Mouse (Mus musculus) neural tube, embryonic 11.5 days (tissue): Measurements from ENCODE around the gene Zfp747. TPM values are rescaled to one million over a fixed set of nuclear protein-coding genes. Genes with fewer than 3 reads are reported as not detected.
"Not testable (repeated sequence)": the region's sequence is repeated elsewhere in the genome, so short reads cannot be mapped to it uniquely, and the experiment has no call there.

Experiments used
- ATAC-seq: fragments of 200-750 bp; cut with Nextera tagmentation; 2 replicates; pipeline ENCODE4 v1.8.0; 2017; ENCODE audit warnings: moderate number of reproducible peaks, mild to moderate bottlenecking, moderate TSS enrichment, moderate library complexity; ENCODE audit not compliant: insufficient read depth, low FRiP score, low TSS enrichment
- DNase-seq: peaks from one replicate; pipeline ENCODE4 v3.0.0-alpha.2; 2015; ENCODE audit warnings: low spot score
- H3K27ac ChIP-seq: fragments of 300-500 bp; sonication (generic); 2 replicates; pipeline ENCODE4 v1.5.1; 2014; ENCODE audit warnings: low read depth, mild to moderate bottlenecking, low read length
- H3K27me3 ChIP-seq: fragments of 300-500 bp; sonication (generic); 2 replicates; pipeline ENCODE4 v1.6.1; 2014; ENCODE audit warnings: mild to moderate bottlenecking, low read length, mixed read lengths; ENCODE audit not compliant: control insufficient read depth, insufficient read depth
- H3K36me3 ChIP-seq: fragments of 300-500 bp; sonication (generic); 2 replicates; pipeline ENCODE4 v1.6.1; 2014; ENCODE audit warnings: mild to moderate bottlenecking, low read length, moderate library complexity, mixed read lengths; ENCODE audit not compliant: control insufficient read depth, insufficient read depth
- H3K4me1 ChIP-seq: fragments of 300-500 bp; sonication (generic); 2 replicates; pipeline ENCODE4 v1.6.1; 2014; ENCODE audit warnings: low read length, mixed read lengths; ENCODE audit not compliant: control insufficient read depth, insufficient read depth
- H3K4me2 ChIP-seq: fragments of 300-500 bp; sonication (generic); 2 replicates; pipeline ENCODE4 v1.6.1; 2014; ENCODE audit warnings: low read depth, mild to moderate bottlenecking, moderate library complexity
- H3K4me3 ChIP-seq: fragments of 300-500 bp; sonication (generic); 2 replicates; pipeline ENCODE4 v1.5.1; 2014; ENCODE audit warnings: low read depth, low read length
- H3K9ac ChIP-seq: fragments of 300-500 bp; sonication (generic); 2 replicates; pipeline ENCODE4 v1.6.1; 2014; ENCODE audit warnings: mild to moderate bottlenecking, low read length
- H3K9me3 ChIP-seq: fragments of 300-500 bp; sonication (generic); 2 replicates; pipeline ENCODE4 v1.6.1; 2016; ENCODE audit warnings: low read length; ENCODE audit not compliant: control insufficient read depth
- WGBS: fragments of 180-500 bp; shearing (Covaris S2); extraction: QIAGEN DNeasy Blood & Tissue Kit; methylation state at CpG from one replicate; pipeline ENCODE4 v1.1.7; 2014; 5-methylcytosine and 5-hydroxymethylcytosine counted together
- polyA plus RNA-seq: library from polyadenylated mRNA; unstranded; fragments of >200 nt; fragmentation: Nextera tagmentation; extraction: Ambion mirVana; gene quantifications from 2 replicates; pipeline ENCODE4 v1.2.1, GENCODE M21; 2014

Gene Zfp747
- 9.4 and 9.8 TPM in 2 replicates for polyA plus RNA-seq

- Histone ChIP-seq H3K4me3 (peak within 1 kb of the TSS; percentile 69), H3K4me2 (peak within 1 kb of the TSS; percentile 75), H3K9ac (peak within 1 kb of the TSS; percentile 75)
- 2% methylated on average over 49 of the region's 49 CpGs for WGBS
- H3K27ac ChIP-seq, H3K36me3 ChIP-seq, H3K9me3 ChIP-seq, H3K27me3 ChIP-seq, H3K4me1 ChIP-seq: not testable (repeated sequence)
- DNase-seq (peak; percentile 89), ATAC-seq (peak; percentile 95)
Measured at GRCm38 (mm10) chr7:127375271-127376245, at the start of gene Zfp747. Gene Zfp747 (minus strand): TSS chr7:127376050.

GRCm38 (mm10) chr7:127425291-127425690, 49.4 kb upstream of the Zfp747 start:
- no peaks in the 10 kb centered on the region for H3K27me3 ChIP-seq
- H3K27ac ChIP-seq, result no peak overlapping the region
- 88% methylated on average over 3 of the region's 3 CpGs for WGBS
- no peak overlapping the region for H3K4me2 ChIP-seq
- no peaks in the 10 kb centered on the region for H3K9me3 ChIP-seq
- no peak overlapping the region for H3K9ac ChIP-seq
- H3K36me3 ChIP-seq, result no peaks in the 10 kb centered on the region
- H3K4me3 ChIP-seq, result no peak overlapping the region
- H3K4me1 ChIP-seq, result peaks cover 6% of the 10 kb centered on the region; the same call in 1 of the 2 replicates
- DNase-seq, result no peak
- no peak for ATAC-seq

GRCm38 (mm10) chr7:127422247-127422646, 46.4 kb upstream of the Zfp747 start:
- ATAC-seq, result no peak

GRCm38 (mm10) chr7:127421388-127422191, 45.7 kb upstream of the Zfp747 start, which contains the start of gene Zfp688:
Gene Zfp688 (minus strand): TSS chr7:127422068.
- H3K4me2 ChIP-seq, result peak within 1 kb of the TSS; percentile 95
- no peaks in the 10 kb centered on the region for H3K27me3 ChIP-seq
- DNase-seq (peak; percentile 92), ATAC-seq (peak; percentile 93)
- H3K4me1 ChIP-seq, result peaks cover 6% of the 10 kb centered on the region; the same call in 1 of the 2 replicates
- peak within 1 kb of the TSS; percentile 89 for H3K9ac ChIP-seq
- H3K36me3 ChIP-seq, result no peaks in the 10 kb centered on the region
- no peaks in the 10 kb centered on the region for H3K9me3 ChIP-seq
- H3K4me3 ChIP-seq, result peak within 1 kb of the TSS; percentile 79
- H3K27ac ChIP-seq, result 0 out of 2 replicates have a peak within 1 kb of the TSS, but pooled peaks have one; percentile 42
- WGBS, result under 1% methylated on average over 48 of the region's 48 CpGs

More at GRCm38 (mm10) chr7:127422247-127422646, 46.4 kb upstream of the Zfp747 start:
- no peaks in the 10 kb centered on the region for H3K9me3 ChIP-seq
- peaks cover 6% of the 10 kb centered on the region; the same call in 1 of the 2 replicates for H3K4me1 ChIP-seq
- H3K4me2 ChIP-seq, result peak overlapping the region; percentile 95
- no peaks in the 10 kb centered on the region for H3K27me3 ChIP-seq
- H3K4me3 ChIP-seq, result peak overlapping the region; percentile 79
- WGBS, result 2% methylated on average over 15 of the region's 15 CpGs
- DNase-seq, result no peak
- H3K36me3 ChIP-seq, result no peaks in the 10 kb centered on the region
- no peak overlapping the region for H3K27ac ChIP-seq
- peak overlapping the region; percentile 28; the same call in 1 of the 2 replicates for H3K9ac ChIP-seq

- no peak overlapping the region for H3K4me3 ChIP-seq
- no peaks in the 10 kb centered on the region for H3K9me3 ChIP-seq
- no peak overlapping the region for H3K4me2 ChIP-seq
- H3K27ac ChIP-seq, result no peak overlapping the region
- no peaks in the 10 kb centered on the region for H3K36me3 ChIP-seq
- H3K4me1 ChIP-seq, result no peaks in the 10 kb centered on the region
- H3K9ac ChIP-seq, result no peak overlapping the region
- 72% methylated on average over 2 of the region's 2 CpGs for WGBS
- no peaks in the 10 kb centered on the region for H3K27me3 ChIP-seq
- no peak for DNase-seq
- ATAC-seq, result no peak
Measured at GRCm38 (mm10) chr7:127411418-127411817, 35.6 kb upstream of the Zfp747 start.

- Histone ChIP-seq H3K4me3 (peak within 1 kb of the TSS; percentile 49), H3K27ac (0 out of 2 replicates have a peak within 1 kb of the TSS, but pooled peaks have one; percentile 27), H3K9ac (peak within 1 kb of the TSS; percentile 79), H3K4me2 (peak within 1 kb of the TSS; percentile 75)
- H3K4me1 ChIP-seq, H3K9me3 ChIP-seq, H3K36me3 ChIP-seq, H3K27me3 ChIP-seq: not testable (repeated sequence)
- DNase-seq (peak; percentile 86), ATAC-seq (peak; percentile 65; the same call in 1 of the 2 replicates)
- WGBS, result 7% methylated on average over 40 of the region's 40 CpGs
Measured at GRCm38 (mm10) chr7:127406002-127406987, 30.4 kb upstream of the Zfp747 start, which contains the start of gene Zfp764. Gene Zfp764 (minus strand): TSS chr7:127406822.

GRCm38 (mm10) chr7:127404101-127404500, 28.3 kb upstream of the Zfp747 start:
- H3K4me1 ChIP-seq, DNase-seq, H3K27me3 ChIP-seq, ATAC-seq, H3K27ac ChIP-seq, H3K9ac ChIP-seq, H3K4me2 ChIP-seq, H3K9me3 ChIP-seq, H3K36me3 ChIP-seq, H3K4me3 ChIP-seq: not testable (repeated sequence)
- WGBS, result 96% methylated on average over 6 of the region's 6 CpGs
